Mouse (Mus musculus) CH12F3 (cell line): ENCODE data around the gene Adgrg5.

ENCODE experiments used
- in situ Hi-C: fragments of 300-500 bp; cut with MboI; formaldehyde crosslinking; loops from 2 replicates; pipeline ENCODE4 v1.14.3; 2020; ENCODE audit warnings: low sequenced_read_pairs

Gene Adgrg5

DNA sequence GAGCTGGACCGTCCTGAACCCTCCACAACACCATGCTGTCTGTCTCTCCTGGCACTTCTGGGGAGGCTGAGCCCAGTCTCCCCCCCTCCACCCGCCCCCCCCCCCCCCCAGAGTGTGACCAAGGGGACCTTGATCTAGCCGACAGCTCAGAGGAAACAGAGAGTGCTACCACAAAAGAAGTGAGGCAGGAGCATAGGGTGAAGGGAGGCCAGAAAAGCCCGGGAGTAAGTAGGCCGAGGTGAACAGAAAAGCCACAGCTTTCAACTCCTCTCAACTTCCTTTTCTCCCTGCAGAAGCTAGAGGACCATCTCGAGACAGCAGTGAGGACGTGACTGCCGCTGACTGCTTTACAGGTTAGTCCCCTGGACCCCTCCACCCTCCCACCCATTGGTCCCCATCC, at the start of gene Adgrg5:
TSS of gene Adgrg5 (plus strand) at position 290 of the 400 bp plus-strand sequence.
- in situ Hi-C loops: no loop called here

DNA sequence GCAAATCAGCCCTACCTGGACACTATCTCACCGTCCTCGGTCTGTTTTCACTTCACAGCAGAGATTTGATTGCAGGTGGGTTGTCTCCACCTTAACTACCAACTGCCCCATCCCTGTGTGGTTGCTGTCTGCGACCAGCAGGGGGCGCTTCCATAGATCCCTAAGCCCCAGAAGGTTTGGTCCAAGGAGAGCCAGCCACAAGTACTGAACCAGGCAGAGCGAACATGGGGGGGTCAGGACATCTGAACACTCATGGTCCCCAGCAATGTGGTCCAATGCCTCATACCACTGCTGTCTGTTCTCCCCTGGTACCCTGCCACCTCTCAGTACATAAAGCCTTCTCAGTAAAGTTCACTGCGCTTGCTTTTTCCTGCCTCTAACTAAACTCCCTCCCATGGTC, 49.1 kb upstream of the Adgrg5 start:
- in situ Hi-C loops: no loop called here

DNA sequence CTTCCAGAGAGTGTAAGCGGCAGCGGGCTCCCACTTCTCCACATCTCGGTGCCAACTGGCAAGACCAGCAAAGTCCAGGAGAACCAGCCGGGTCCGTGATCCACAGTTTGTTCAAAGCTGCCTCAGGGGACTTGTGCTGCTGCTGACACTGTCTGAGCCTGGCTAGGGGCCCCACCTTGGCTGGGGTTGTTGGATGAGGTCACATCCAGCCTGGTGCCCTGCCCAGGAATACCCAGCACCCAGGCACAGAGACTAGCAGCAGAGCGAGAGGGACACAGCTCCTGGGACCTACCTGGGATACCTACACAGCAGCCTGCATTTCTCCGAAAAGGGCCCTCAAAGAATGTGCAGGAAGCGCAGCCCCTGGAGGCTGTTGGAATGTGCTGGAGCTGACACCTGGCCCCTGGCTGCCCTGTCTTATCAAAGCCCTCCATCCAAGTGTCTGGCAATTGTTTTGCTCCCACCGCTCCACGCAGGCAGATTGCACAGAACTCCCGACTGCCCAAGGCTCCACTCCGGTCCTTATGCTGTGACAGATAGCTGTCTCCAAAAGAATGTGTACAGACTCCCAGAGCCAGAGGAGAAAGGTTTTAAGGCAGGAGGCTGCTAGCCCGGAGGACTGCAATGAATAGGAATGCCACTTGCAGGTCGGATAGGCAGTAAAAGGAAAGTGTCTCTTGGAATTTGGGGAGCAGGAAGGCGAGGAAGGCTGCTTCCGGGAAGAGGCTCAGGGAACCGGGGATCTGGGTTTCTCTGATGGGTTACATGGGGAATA, 48.2 kb upstream of the Adgrg5 start:
- in situ Hi-C loops: no loop called here

DNA sequence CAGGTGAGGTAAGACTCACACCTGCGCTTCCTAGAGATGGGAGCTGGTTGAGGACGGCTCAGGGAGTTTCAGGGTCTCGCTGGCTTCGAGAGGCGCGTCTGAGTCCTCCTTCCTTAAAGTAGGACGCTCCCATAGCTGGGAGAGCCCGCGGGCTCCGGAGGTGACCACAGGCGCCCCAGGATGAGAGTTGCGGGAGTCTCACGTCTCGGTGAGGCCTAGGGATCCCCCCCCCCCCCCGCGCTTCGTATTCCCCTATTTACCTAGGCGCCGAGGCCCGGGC, 47.7 kb upstream of the Adgrg5 start:
- in situ Hi-C loops: no loop called here

DNA sequence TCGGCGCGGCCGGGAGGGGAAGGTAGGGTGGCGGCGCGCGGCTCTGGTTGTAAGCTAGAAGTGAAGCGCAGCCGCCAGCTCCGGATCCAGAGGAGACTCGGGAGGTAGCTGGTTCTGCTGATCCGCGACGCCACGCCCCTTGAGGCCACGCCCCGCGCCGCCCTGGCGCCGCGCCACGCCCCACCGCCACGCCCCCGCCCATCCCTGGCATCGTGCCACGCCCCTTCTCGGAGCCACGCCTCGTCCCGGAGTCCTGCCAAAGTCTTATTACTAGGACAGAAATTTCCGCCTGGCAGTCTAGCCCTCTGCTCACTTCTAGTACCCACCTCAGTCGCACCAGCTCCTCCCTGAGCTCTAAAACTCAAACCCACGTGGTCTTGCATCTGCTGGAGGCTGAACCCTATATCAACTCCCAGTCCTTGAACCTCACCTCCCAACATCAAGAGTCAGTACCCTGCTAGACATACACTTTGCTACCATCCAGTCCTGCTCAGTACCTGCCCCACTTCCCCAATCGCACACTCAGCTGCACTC, 47.2 kb upstream of the Adgrg5 start, which contains the start of gene Dok4:
TSS of gene Dok4 (minus strand) at position 134 of the 534 bp plus-strand sequence.
- in situ Hi-C loops: no loop called here

DNA sequence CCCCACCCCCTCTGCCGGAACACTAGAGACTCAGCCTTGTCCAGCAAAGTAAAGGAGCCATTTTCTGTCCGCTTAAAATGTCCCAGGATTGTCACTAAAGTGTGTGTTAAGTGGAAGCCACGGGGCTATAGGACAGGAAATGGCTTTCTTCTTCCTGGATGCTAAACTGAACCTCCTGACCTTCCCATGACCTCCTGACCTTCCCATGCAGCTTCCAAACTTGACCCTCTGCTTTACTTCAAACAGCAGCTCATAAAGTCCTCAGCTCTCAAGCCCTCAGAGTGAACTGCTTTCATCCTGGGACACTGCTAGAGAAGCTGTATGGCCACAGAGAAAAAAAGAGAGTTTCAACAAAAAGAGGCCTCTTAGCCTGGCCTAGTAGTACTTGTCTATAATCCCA, 46.7 kb upstream of the Adgrg5 start:
- in situ Hi-C loops: no loop called here

DNA sequence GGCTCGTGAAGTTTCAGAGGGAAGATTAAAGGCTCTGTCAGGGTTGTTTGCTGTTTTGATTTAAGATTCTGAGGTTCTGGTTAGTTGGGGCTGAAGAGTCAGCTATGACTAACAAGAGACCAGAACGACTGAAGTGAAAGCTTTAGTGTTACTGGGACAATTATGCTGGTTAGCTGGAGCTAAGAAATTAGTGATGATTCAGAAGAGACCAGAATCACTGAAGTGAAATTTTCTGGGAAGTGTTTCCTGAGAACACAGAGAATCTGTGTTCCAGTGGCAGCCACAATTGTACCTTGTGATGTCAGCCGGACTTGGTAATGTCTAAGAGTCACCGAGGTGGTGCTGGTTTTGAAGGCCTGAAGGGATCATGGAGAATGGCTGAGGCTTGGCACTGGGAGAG, 42.8 kb upstream of the Adgrg5 start:
- in situ Hi-C loops: no loop called here

DNA sequence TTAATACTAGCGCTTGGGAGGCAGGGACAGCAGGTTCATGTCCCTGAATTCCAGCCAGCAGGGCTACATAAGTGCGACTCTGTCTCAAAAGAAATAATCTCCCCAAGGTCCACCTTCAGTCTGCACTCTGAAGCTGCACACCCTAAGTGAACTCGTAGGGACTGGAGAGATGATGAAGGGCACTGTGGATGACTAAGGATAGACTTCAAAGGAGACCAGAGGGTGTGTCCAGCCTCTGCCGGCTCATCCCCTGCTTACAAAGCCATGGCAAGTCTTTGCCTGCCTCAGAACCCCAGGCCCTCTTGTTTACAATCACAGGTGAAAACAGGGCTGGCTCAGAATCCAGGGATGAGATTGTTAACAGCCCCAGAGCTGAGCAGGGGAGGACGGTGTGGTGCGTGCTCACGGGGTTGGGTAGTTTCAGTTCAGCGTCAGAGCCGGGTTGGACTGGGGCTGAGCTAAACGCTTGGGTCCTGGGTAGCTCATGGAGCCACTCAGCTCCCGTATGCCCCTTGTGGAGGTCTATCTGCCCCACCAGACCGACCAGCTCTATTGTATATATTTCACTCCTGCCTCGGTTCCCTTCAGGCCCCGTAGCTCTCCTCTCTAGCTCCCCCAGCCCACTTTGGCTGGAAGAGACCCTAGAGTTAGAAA, 35.0 kb upstream of the Adgrg5 start:
- in situ Hi-C loops: no loop called here

DNA sequence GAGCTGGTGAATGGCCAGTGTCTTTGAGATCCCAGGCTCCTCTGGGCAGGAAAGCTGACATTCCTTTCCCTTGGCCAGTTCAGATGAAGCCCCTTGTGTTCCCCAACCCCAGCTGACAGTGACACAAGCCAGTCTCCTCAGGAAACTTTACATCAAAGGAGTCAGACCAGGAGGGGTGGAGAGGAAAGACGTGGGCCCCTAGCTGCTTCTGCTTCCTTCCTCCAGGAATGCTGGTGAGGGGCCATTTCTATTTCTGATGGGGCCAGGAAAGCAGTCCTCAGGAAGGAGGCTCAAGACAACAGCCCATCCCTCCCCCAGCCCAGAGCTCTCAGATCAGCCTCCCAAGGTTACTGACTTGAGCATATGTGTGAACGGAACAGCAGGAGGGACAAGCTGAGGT, 30.6 kb upstream of the Adgrg5 start:
- in situ Hi-C loops: no loop called here

DNA sequence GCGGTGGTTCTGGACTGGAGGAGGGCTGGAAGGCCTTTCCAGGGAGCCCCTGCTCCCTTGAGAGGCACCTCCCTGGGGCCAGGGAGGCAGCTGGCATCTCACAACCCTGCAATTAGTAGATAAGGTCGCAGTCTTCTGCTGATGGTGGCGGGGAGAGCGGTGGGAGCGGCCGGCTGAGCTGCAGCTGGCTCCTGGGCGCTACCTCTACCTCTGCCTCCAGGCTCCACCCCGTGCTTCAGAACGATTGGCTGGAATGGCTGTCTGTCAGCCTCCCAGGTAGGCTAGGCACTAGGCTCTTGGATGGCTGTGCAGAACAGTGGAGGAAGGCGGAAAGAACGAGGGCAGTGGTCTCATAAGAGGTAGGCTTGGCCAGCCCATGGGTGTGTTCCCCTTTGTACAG, 24.2 kb upstream of the Adgrg5 start:
- in situ Hi-C loops: no loop called here

DNA sequence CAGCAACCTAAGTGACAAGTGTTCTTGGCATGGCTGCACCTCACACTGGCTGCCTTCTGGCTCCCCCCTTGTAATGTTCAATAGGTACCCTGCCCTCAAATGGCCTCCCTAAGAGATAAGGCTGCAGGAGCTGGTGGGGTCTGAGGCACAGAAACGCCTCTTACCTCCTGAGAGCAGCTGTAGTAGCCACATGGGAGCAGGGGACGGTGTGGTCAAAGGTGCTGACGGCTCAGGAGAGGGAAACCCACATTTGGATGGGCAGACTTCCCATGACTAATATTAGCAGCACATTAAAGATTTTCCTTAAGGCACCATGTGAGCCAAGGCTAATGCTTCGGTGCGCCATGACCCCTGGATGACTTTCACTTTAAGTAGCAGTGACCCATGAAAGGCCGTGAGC, 22.9 kb upstream of the Adgrg5 start:
- in situ Hi-C loops: no loop called here

DNA sequence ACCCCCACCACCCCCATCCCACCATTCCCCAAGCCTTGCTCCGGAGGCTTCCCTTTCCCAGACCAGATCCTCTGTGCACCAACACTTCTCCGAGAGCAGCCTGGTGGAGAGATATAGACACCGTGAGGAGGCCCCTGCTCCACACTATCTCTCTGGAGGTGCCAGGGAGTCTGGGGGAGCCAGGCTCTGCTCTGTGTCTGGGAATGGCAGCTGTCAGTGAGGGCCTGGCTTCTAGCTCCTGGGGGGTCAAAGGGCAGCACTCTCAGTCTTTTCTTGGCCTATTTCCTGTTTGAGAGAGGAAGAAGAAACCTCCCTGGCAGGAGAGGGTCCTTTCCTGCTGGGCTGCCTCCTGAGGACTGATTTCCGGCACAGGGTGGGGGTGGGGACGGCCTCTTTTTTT, 22.5 kb upstream of the Adgrg5 start:
- in situ Hi-C loops: no loop called here

DNA sequence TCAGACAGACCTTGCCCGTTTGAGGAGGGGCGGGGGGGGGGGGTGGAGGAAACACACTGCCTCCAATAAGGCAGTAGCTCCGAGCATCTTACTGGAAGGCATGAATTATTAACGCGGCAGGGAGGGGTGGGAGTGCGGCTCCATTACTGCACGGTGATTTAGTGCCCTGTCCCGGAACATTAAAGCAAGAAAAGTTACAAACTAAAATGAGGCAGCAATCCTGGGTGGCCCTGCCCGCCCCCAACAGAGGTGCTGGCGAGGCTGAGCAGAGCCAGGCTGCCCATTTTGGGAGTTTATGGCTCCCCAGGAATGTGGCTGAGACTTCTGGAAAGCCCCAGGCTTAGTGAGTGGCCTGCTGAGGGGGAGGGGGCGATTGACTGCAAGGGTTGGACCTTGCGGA, 19.8 kb upstream of the Adgrg5 start:
- in situ Hi-C loops: no loop called here

DNA sequence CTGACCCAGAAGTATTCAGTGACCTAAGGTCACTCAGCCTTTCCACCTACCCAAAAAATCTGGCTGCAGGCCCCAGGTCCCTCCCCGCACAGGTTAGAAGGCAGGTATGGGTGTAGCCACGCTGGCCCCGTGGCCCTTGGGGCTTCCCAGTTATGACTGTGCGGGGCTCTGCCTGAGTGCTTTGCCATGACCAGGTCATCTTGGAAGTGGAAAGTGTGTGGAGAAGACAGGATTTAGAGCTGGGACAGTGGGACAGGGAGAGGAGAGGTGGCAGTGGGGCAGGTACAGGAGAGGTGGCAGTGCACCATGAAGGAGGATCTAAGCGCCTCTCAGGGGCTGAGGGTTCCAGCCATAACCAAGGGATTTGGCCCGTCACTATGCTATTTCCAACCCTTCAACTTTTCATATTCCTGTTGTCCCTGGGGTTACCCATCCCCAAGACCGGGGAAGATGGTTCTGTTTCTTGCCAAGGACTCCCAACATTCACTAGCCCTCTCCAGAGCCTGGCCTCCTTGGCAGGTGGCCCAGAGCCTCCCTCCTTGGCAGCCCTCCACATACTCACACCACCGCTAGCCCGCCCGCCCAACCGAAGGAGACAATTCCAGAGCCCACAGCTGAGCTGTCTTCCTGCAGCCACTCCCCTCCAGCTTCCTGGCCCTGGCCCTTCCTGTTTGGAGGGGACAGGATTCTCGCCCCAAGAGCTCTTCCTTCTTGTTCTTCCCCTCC, 18.9 kb upstream of the Adgrg5 start:
- in situ Hi-C loops: no loop called here

DNA sequence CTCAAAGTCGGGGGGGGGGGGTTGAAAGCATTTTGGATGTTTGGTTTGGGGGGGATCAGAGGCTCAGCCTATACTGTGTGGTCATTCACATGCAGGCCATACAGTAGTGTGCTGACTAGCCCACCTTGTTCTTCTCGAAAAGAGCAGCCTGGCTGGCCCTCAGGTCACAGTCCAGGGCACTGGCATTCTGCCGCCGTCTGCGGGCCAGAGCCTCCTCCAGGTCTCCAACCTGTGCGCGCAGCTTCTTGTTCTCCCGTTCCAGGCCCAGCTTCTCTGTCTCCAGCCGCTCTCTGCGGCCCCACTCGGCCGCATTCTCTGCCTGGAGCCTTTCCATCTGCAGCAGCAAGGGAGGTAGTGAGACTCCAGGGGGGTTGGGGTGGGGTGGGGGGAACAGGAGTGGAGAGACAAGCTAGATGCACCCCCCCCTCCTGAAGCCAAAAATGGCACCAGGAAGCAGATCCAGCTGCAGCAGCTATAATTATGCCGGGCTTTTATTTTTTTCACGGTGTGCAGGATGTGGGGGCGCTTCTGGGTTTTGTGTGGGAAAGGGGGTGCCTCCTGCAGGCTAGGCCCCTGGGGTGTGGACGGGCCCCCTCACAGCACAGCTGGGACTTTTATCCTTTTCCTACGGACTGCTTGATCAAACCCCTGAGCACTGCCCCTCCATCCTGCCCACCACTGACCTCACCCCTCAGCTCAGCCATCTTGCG, 15.7 kb upstream of the Adgrg5 start:
- in situ Hi-C loops: no loop called here

DNA sequence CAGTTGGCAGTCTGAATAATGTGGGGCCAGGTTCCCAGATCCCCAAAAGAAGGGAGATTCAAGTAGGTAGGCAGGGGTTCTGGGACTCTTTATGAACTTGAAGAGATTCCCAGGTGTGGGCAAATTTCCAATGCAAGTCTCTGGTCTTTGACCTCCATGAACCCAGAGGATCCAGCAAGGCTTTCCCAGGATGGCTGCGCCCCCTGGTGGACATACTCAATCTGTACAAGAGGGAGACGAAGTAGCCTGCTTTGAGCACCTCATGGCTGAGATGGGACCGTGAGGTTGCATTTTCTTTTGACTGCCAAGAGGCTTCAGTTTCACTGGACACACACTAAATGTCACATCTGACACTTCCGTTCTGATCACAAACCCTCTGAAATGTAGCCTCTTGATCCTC, 14.6 kb upstream of the Adgrg5 start:
- in situ Hi-C loops: no loop called here

DNA sequence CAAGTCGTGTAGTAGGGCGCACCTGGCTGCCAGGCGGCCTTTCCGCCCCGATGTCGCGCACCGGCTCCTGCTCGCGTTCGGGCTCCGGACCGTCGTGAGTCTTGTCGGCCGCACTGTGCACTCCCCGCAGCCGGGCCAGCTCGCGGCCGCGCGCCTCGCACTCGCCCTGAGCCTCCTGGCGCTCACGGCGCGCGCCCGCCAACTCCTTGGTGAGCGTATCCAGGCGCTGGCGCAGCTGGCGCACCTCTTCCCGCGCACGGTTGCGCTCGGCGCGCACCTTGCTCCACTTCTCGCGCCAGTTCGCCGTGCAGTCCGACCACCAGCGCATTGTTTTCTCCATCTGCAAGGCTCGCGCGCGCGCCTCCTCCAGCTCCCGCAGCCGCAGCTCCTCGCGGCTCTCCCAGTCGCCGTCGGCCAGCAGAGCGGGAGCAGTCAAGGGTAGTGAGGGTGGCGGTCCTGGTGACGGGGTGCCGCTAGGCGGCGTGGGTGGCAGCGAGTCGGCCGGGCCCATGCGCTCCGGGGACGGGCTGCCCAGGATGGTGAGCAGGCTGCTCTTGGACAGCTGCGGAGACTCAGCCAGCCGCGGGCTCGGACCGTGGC, 10.3 kb upstream of the Adgrg5 start:
- in situ Hi-C loops: no loop called here

DNA sequence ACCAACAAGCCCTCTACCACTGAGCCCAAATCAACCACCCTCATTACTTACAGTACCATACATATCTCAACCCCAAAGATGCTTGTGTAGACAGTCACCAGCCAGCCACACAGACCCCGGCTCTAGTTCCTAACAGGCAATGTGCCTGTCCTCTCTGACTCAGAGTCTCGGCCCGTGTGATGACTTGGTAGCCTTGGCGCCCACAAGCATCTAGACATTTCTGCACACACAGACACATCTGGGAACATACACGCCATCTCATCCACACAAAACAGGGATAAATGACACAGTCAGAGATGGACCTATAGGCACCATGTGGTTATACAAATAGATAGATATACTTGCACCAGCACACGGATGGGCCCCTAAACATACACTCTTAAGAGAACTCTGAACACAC, 9.2 kb upstream of the Adgrg5 start:
- in situ Hi-C loops: no loop called here

DNA sequence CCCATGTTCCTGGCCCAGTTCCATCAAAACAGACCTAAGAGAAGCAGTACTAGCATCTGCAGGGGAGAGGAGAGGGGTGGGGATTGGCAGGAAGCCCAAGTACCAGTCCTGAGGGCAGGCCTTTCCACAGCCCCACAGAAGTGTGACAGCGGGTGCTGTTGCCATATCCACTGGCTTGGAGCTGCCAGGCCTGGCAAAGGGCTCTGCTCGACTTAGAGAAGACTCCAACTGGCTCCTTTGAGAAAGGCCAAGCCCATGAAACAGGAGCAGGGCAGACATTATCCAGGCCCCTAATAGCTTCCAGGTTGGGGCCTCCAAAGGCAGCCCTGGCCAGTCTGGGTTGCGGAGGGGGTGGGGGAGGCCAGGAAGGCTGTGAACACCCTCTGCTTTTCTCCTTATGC, 8.8 kb upstream of the Adgrg5 start:
- in situ Hi-C loops: no loop called here

DNA sequence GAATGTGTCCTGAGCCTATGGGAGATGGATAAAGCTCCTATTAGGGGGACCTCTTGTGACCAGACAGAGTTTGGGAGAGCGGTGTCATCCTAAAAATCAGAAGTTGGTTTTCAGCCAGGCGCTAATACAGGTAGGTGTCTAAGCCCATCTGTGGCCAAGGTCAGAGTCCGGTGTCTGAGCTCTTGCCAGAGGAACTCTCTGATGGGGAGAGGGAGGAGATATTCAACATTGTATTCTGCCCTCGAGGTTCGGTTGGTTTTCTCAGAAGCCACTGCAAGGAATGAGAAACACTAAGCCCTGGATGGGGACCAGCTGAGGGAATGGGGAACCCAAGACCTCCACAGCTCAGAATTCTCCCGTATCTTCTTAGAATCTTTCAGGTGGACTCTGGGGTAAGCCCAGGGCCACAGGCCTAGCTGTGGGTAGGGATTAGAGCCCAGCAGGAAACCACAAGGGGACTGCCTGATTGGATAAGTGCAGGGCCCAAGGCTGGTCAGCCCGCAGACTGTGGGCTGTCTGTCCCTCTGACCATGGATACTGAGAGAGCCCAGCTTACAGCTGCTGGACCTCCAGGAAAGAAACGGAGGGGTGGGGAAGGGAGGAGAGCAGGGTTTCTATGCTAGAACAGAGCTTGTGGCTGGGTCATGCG, 7.1 kb upstream of the Adgrg5 start:
- in situ Hi-C loops: no loop called here

DNA sequence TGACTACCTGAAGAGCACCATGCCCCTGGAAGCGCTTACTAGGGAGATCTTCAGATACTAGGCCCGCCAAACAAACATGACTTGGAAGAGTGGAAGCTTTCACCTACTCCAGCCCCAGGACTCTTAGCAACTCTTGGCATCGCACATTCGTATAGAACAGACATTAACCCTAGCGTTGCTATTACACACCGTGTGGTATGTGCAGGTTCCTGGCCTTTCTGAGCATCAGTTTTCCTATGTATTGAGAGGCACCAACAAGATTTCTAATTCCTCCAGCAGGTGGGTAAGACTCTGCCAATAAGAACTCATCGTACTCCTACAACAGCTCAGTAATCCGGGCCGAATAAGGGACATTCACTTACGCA, 6.6 kb upstream of the Adgrg5 start:
- in situ Hi-C loops: no loop called here
